Mouse (Mus musculus): ENCODE results near the gene Gm9821. TPM values are rescaled to one million over a fixed set of nuclear protein-coding genes. Genes with fewer than 3 reads are reported as not detected.
A peak's percentile ranks its signal among the peaks of the same experiment; 100 is the strongest.

The Gm9821 gene
- total and polyA plus RNA-seq, 3 experiments: 1.2 to 22.7 TPM; not detected in 1

DNA sequence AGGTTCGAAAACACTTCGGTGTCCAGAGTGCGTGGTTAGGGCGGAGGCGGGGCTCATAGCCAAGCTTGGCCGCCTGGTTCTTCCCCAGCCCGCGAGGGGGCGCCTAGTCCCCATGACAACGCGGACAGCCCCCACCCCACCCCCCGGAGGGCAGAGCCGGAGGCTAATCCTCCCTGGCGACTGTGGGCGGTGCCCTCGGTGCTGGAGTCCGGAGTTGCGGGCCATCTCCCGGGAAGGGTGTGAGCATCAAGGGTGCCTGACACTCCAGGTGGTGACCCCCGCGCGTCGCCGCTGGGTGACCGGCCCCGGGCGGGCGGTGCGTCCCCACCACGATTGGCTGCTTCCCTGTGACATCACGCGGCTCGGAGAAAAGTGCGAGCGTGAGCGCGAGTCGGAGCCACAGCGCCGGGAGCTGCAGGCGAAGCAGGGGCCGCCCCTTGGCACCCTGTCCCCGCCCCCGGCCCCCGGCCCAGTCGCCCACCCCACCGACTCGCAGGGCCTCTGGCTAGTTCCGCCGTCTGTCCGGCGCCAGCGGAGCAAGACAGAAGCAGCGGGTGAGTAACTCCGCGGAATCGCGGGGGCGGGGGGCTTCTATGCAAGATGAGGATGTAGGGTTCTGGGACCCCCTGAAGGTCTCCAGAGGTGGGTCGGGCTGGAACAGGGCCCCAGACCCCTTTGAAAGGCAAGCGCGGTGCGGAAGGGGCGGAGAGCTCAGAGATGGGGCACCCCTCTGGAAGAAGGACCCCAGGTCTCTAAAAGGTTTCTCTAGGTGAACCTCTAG lies 23.5 kb upstream of the Gm9821 start (continued):
- TF ChIP-seq ZKSCAN1 (IDR thresholded peaks at IDR 0.05; ENCODE audit: low read depth, low read length): no peak
- TF ChIP-seq SIN3A (IDR thresholded peaks at IDR 0.05; ENCODE audit: low read length): peak; percentile 67
- TF ChIP-seq NRF1 (IDR thresholded peaks at IDR 0.05; ENCODE audit: insufficient read depth, low read depth, low read length, poor library complexity, severe bottlenecking): no peak
- no peak for TF ChIP-seq MYB (IDR thresholded peaks at IDR 0.05; ENCODE audit: low read depth, low read length)
- TF ChIP-seq ZNF384 (IDR thresholded peaks at IDR 0.05; ENCODE audit: low read depth, low read length): no peak
- 0 out of 2 replicates have a peak, but pooled peaks have one; percentile 8 for TF ChIP-seq RCOR1 (IDR thresholded peaks at IDR 0.05; ENCODE audit: low read depth, low read length)
- no peak for TF ChIP-seq POLR2AphosphoS2 (IDR thresholded peaks at IDR 0.05; ENCODE audit: low read length)
- no peak for TF ChIP-seq ELF1 (IDR thresholded peaks at IDR 0.05; ENCODE audit: low read depth, low read length)
- peak; percentile 33; the same call in 1 of the 2 replicates for TF ChIP-seq MAX (IDR thresholded peaks at IDR 0.05; ENCODE audit: low read length)

GRCm38 (mm10) chr2:91922586-91923414 lies 22.7 kb upstream of the Gm9821 start:
- peak overlapping the region; percentile 84 for H3K27ac ChIP-seq (ENCODE audit: control insufficient read depth, low read depth, low read length)
- H3K27me3 ChIP-seq (ENCODE audit: control insufficient read depth in 1 of 2, insufficient read depth in 2 of 2, low read length in 2 of 2): no peaks in the 10 kb centered on the region
- DNase-seq (ENCODE audit: low read depth, low spot score): peak; percentile 89
- H3K9ac ChIP-seq (ENCODE audit: control insufficient read depth, low read depth, low read length, poor library complexity, severe bottlenecking): peak overlapping the region; percentile 85
- peak overlapping the region; percentile 70 to 75 for H3K4me3 ChIP-seq (ENCODE audit: control insufficient read depth in 1 of 2, insufficient read depth in 1 of 2, low read depth in 2 of 2, low read length in 2 of 2)
- no peaks in the 10 kb centered on the region for H3K9me3 ChIP-seq (replicated peaks; ENCODE audit: insufficient read depth, low read length)
- peaks cover 0 to 5% of the 10 kb centered on the region in 2 experiments; a peak in 2 of 4 replicates for H3K36me3 ChIP-seq (ENCODE audit: control insufficient read depth in 1 of 2, insufficient read depth in 2 of 2, low read length in 2 of 2)
- peaks cover 3 to 21% of the 10 kb centered on the region in 2 experiments for H3K4me1 ChIP-seq (ENCODE audit: control insufficient read depth in 1 of 2, insufficient read depth in 2 of 2, low read length in 2 of 2)
- H3K79me2 ChIP-seq (ENCODE audit: control insufficient read depth, insufficient read depth, low read length, poor library complexity): peaks cover 34% of the 10 kb centered on the region
- TF ChIP-seq MAZ (IDR thresholded peaks at IDR 0.05; ENCODE audit: low read depth, low read length): peak; percentile 75
- TF ChIP-seq RAD21 (IDR thresholded peaks at IDR 0.05; ENCODE audit: low read depth, low read length): no peak
- TF ChIP-seq ZMIZ1 (IDR thresholded peaks at IDR 0.05; ENCODE audit: low read depth, low read length): 0 out of 2 replicates have a peak, but pooled peaks have one; percentile 71
- no peak for TF ChIP-seq E2F4 (IDR thresholded peaks at IDR 0.05; ENCODE audit: borderline replicate concordance, low read depth, low read length)
- peak; percentile 29; the same call in 1 of the 2 replicates for TF ChIP-seq TBP (IDR thresholded peaks at IDR 0.05; ENCODE audit: low read depth, low read length)
- TF ChIP-seq MYB (IDR thresholded peaks at IDR 0.05; ENCODE audit: low read depth, low read length): no peak
- TF ChIP-seq MAFK (IDR thresholded peaks at IDR 0.05; ENCODE audit: borderline replicate concordance, low read depth, low read length): no peak
- peak; percentile 65; the same call in 1 of the 2 replicates for TF ChIP-seq POLR2AphosphoS2 (IDR thresholded peaks at IDR 0.05; ENCODE audit: low read length)
- TF ChIP-seq ZKSCAN1 (IDR thresholded peaks at IDR 0.05; ENCODE audit: low read depth, low read length): no peak
- no peak for TF ChIP-seq GATA1 (IDR thresholded peaks at IDR 0.05; ENCODE audit: low read depth, low read length)
- peak; percentile 63 for TF ChIP-seq HCFC1 (IDR thresholded peaks at IDR 0.05; ENCODE audit: low read depth, low read length)
- no peak for TF ChIP-seq POLR2AphosphoS5 (IDR thresholded peaks at IDR 0.05; ENCODE audit: borderline replicate concordance, low read depth, low read length)
- TF ChIP-seq TAL1 (IDR thresholded peaks at IDR 0.05; ENCODE audit: low read length): no peak
- no peak for TF ChIP-seq SMC3 (IDR thresholded peaks at IDR 0.05; ENCODE audit: low read depth, low read length)
- TF ChIP-seq JUND (IDR thresholded peaks at IDR 0.05; ENCODE audit: low read depth, low read length): no peak
- peak; percentile 55 for TF ChIP-seq ELF1 (IDR thresholded peaks at IDR 0.05; ENCODE audit: low read depth, low read length)
- no peak for TF ChIP-seq ZC3H11A (IDR thresholded peaks at IDR 0.05; ENCODE audit: low read depth, low read length)
- TF ChIP-seq MYC (IDR thresholded peaks at IDR 0.05; ENCODE audit: low read depth, low read length): peak; percentile 36; the same call in 1 of the 2 replicates
- TF ChIP-seq SIN3A (IDR thresholded peaks at IDR 0.05; ENCODE audit: low read length): peak; percentile 86
- no peak for TF ChIP-seq ZNF384 (IDR thresholded peaks at IDR 0.05; ENCODE audit: low read depth, low read length)
- TF ChIP-seq USF1 (IDR thresholded peaks at IDR 0.05; ENCODE audit: low read depth, low read length): no peak
- no peak; the same call in 1 of the 2 replicates for TF ChIP-seq CHD1 (IDR thresholded peaks at IDR 0.05; ENCODE audit: low read depth, low read length)
- TF ChIP-seq BHLHE40 (IDR thresholded peaks at IDR 0.05; ENCODE audit: borderline replicate concordance, low read depth, low read length): no peak
- TF ChIP-seq EP300 (IDR thresholded peaks at IDR 0.05; ENCODE audit: low read depth in 1 of 2, low read length in 2 of 2): no peak
- TF ChIP-seq MAX (IDR thresholded peaks at IDR 0.05; ENCODE audit: low read length): no peak; the same call in 1 of the 2 replicates
- TF ChIP-seq ETS1 (IDR thresholded peaks at IDR 0.05; ENCODE audit: low read depth, low read length): 0 out of 2 replicates have a peak, but pooled peaks have one; percentile 18
- no peak for TF ChIP-seq NRF1 (IDR thresholded peaks at IDR 0.05; ENCODE audit: insufficient read depth, low read depth, low read length, poor library complexity, severe bottlenecking)
- no peak for TF ChIP-seq RCOR1 (IDR thresholded peaks at IDR 0.05; ENCODE audit: low read depth, low read length)
- TF ChIP-seq MEF2A (IDR thresholded peaks at IDR 0.05; ENCODE audit: extremely low read depth, insufficient replicate concordance, low read depth, low read length, poor library complexity, severe bottlenecking): no peak

Measured in MEL (cell line).